Mouse (Mus musculus) T-helper 2 cell (primary cell): Measurements from ENCODE around the gene Kdm4b.

Experiments used
- in situ Hi-C: fragments of 300-600 bp; cut with MboI, MseI; formaldehyde crosslinking; loops from one replicate; pipeline ENCODE4 v1.15.1; 2025; ENCODE audit warnings: high pct_unique_total_duplicates

The Kdm4b gene

DNA sequence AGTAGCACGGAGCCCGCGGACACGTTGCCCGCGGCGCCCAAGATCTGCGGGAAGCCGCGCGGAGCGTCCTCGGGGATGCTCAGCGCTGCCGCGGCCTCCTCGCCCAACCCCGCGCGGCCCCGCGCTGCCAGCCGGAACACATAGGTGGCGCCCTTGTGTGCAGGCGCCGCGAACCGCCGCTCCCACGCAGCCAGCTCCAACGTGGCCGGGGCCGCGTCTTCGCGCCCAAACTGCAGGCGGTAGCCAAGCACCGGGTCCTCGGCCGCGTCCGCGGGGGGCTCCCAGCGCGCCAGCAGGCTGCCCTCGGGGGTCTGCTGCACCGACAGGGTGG, 99.7 kb downstream of the Kdm4b start:
- in situ Hi-C loops = no loop called here

DNA sequence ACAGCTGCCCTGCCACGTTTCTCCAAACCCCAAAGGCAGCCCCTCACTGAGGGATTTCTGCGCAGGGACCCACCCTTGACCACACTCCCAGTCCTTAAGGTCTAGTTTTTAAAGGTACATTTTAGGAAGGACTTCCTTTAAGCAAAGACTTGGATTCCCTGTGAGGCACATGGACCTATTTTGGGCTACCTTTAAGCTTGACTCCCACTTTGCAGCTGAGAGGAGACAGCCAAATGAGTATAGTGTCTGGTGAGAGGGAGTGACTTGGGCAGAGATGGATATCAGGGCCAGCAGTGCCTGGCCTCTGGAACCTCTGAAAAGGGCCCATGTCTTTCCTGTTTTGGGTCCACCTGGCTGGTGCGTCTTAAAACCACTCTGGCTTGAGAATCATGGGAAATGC, 100.1 kb downstream of the Kdm4b start:
- in situ Hi-C loops = no loop called here

- in situ Hi-C loops = no loop called here
Measured at GRCm38 (mm10) chr17:56427857-56428256, 102.0 kb downstream of the Kdm4b start.

DNA sequence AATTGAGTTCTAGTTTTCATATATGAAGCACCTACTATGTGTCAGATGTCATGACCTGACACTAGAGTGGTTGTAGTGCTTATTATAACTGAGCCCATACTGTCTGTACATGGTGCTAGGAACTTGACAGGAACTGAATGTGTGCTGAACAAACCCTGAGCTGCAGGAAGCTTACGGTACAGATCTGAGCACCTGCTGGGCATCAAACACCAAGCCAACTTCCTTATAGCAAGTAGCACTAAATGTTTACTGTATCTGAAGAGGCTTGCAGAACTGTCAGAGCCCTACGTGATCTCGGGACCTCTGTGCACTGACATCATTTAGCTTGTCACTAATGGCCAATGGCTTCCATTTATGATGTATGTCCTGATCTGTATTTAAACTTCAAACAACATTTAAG, 105.7 kb downstream of the Kdm4b start:
- in situ Hi-C loops = no loop called here

DNA sequence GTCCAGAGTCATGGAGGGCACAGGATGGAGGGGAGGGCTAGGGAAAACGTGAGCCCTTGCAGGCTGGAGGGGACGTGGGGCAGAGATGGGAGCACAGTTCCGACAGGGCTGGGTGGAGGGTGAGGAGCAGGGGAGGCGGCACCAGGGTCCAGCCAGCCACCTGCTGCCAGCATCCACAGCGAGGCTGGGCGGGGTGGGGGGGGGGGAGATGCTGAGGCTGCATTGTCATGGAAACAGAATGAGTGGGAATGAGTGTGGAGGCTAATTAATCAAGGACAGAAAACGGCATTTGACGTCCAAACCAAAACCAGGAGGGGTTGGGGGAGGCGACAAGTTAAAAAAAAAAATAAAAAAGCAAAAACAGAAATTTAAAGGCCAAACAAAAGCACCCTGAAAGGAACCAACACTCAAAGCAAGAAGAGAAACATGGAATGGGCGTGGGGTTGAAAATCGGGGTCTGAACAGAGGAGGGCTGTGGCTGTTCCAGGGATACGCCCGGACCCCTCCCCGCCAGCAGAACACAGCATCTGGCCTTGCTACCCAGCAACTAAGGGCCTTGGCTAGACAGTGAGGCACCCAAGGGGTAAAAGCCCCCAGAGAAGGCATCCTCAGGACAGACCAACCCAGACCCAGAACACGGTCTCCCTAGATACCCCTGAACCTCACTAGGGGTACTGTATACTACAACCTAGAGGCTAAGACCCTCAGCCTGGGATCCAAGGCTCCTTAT, 114.0 kb downstream of the Kdm4b start:
- in situ Hi-C loops = no loop called here

DNA sequence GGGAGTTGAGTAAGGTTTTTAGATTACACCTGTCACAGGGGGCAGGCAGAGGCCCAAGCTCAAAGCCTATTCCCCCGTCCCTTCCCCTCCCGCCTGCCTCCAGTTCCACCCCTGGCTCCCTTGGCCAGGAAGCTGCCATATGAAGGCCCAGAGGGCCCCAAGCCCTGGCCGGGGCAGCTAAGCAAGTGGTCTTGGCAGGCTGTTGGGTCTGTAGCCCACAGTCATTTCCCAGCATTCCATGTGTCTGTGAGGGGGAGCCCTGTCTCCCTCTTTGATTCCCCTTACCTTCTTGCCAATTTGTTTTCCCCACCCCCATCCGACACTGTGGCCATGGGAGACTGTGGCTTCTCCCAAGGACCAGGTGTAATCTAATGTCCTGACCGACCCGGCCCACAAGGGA, 116.5 kb downstream of the Kdm4b start:
- in situ Hi-C loops = no loop called here

DNA sequence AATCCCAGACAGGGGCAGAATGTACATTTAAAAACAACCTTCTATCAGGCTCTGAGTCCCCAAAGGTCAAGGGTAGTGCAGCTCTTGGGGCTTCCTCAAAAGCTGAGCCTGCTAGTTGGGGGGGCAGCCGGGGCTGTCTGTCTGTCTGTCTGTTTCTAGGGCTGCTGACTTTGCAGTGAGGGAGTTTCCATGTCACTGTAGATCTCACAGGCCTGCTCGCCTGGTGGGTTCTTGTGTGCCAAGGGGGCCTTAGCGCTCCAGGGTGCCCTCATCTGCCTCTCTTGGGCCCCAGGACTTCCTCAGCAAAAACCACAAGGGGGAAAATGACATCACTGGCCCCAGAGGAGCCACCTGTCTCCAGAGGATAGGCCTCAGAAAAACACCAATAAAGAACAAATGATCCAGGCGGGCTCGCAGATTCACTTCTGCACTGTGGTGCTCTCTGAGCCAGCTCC, 117.5 kb downstream of the Kdm4b start:
- in situ Hi-C loops = no loop called here

DNA sequence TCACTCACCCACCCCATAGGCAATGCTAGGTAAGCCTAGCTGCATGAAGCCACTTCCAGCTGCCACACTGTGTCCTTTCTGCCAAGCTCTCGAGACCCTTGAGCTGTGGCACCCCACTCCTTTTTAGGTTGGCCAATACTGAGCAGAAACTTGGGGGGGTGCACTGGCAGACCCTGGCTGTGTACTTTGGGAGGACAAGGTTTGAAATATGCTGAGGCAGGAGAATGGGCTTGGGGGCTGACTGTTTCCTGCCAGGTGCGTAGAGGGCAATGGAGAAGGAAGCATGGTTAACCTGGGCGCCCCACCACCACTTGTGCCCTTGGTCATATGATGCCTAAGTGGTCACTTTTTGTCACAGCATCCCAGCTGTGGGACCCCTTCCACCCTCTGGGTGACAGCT, 118.9 kb downstream of the Kdm4b start:
- in situ Hi-C loops = no loop called here

DNA sequence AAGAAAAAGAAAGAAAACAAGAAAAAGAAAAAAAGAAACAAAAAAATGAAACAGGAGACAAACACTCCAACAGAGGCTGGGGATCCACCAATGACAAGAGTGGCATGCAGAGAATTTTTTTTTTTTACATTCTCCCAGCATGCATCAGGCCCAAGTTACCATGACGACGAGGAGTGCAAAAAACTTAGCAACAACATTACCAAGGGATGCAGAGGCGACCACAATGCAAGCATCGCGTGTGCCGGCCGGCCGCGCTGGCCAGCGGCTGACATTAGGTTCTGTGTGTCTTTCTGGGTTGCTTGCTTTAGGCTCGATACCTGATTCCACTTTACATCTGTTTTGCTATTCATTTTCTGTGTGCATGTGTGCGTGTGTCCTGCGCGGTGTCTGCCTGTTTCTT, 119.5 kb downstream of the Kdm4b start:
- in situ Hi-C loops = no loop called here

GRCm38 (mm10) chr17:56447716-56448115, 121.9 kb downstream of the Kdm4b start:
- in situ Hi-C loops = no loop called here
